Mouse (Mus musculus) myocyte (in vitro differentiated cells): Measurements from ENCODE around the gene Maml1.

Source experiments
- E2F4 ChIP-seq: IDR thresholded peaks from one replicate; pipeline ENCODE4 v1.6.1; 2011; ENCODE audit warnings: mild to moderate bottlenecking, control low read depth, moderate library complexity; ENCODE audit not compliant: insufficient read depth
- MAX ChIP-seq: IDR thresholded peaks from one replicate; pipeline ENCODE4 v1.6.1; 2011; ENCODE audit warnings: low read depth, mild to moderate bottlenecking, control low read depth
- POLR2A ChIP-seq: IDR thresholded peaks from one replicate; pipeline ENCODE4 v1.6.1; 2011; ENCODE audit warnings: low read depth, mild to moderate bottlenecking, control low read depth, moderate library complexity; ENCODE audit not compliant: insufficient read length
- SRF ChIP-seq: IDR thresholded peaks from one replicate; pipeline ENCODE4 v1.6.1; 2011; ENCODE audit warnings: low read depth; ENCODE audit not compliant: control insufficient read depth, insufficient read length
- TCF12 ChIP-seq: IDR thresholded peaks from one replicate; pipeline ENCODE4 v1.6.1; 2011; ENCODE audit warnings: mild to moderate bottlenecking, control low read depth; ENCODE audit not compliant: poor library complexity, insufficient read depth, severe bottlenecking
- USF1 ChIP-seq: IDR thresholded peaks from one replicate; pipeline ENCODE4 v1.6.1; 2011; ENCODE audit warnings: low read depth, mild to moderate bottlenecking, control low read depth, moderate library complexity

- no peak for TF ChIP-seq POLR2A
- no peak for TF ChIP-seq E2F4
- TF ChIP-seq TCF12: no peak
- TF ChIP-seq SRF: no peak
- TF ChIP-seq USF1: no peak
- no peak for TF ChIP-seq MAX
Measured at GRCm38 (mm10) chr11:50227736-50228135, 64.4 kb downstream of the Maml1 start.
